Mouse (Mus musculus): ENCODE measurements around the gene Tmem135.

GRCm38 (mm10) chr7:89106421-89106820 lies 297.6 kb downstream of the Tmem135 start:
- no peak for TF ChIP-seq CTCF (conservative IDR thresholded peaks at IDR 0.05; ENCODE audit: insufficient read depth, insufficient read length, low read depth, low read length)
- TF ChIP-seq POLR2A (IDR thresholded peaks at IDR 0.05; ENCODE audit: low read depth, low read length), result no peak
